Mouse (Mus musculus): Measurements from ENCODE around the gene Uap1.
"Not testable (repeated sequence)": the region's sequence is repeated elsewhere in the genome, so short reads cannot be mapped to it uniquely, and the experiment has no call there.

Uap1 gene

DNA sequence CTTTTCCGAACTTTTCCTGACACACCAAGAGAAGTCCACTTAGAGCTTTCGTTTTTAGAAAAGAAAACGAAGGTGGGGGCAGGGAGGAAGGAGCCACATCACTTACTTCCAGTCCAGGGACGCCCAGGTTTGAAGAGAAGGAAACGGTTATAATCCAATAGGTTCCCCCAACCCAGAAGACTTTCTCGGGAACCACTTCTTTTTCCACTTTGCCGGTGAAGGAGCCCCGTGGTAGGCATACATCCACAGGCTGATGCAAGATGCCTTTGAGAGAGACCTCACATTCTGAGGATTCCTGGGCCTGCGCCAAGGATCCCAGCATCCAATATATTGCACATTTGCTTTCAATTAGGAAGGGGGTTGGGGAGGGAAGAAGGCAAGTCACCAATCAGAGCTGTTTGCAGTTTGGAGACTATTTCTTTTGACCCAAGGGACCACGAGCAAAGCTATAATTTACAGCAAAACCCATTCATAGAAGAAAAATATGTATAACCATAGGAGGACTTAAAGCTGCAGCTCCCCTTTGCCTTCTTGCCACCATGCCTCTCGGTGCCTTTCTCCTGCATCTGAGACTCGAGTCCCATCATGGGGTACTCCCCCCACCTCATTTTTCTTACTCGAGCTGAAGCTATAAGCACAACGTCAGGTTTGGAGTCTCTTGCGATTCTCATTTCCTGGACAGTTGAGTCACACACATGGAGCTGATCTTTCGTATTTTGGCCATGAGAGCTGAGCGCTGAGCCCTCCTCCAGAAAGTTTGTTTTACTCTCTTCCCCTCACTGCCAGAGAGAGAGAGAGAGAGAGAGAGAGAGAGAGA, 64.0 kb downstream of the Uap1 start, which contains the start of gene Ddr2:
TSS of gene Ddr2 (minus strand) at position 247 of the 817 bp plus-strand sequence.
- peak; percentile 27 to 58 for DNase-seq

GRCm38 (mm10) chr1:170109776-170110515, 64.8 kb downstream of the Uap1 start:
- no peak for DNase-seq

- DNase-seq = not testable (repeated sequence)
Observed at GRCm38 (mm10) chr1:170102814-170103213, 71.9 kb downstream of the Uap1 start.

Measured in kidney, postnatal 36 days (tissue).